Mouse (Mus musculus) lung, postnatal 0 days (tissue): ENCODE measurements at regions not wholly inside any gene's neighbourhood (a gene's known extent, or its start where the extent isn't known, plus 50 kb on each side); places are given as distances from the start of the nearest gene placed in this dataset.

Source experiments
- CTCF ChIP-seq: IDR thresholded peaks from 2 replicates; pipeline ENCODE4 v1.5.1; 2016; ENCODE audit warnings: antibody characterized with exemption, mild to moderate bottlenecking
- EP300 ChIP-seq: IDR thresholded peaks from 2 replicates; pipeline ENCODE4 v1.6.1; 2016; ENCODE audit warnings: antibody characterized with exemption, mild to moderate bottlenecking, control low read depth

DNA sequence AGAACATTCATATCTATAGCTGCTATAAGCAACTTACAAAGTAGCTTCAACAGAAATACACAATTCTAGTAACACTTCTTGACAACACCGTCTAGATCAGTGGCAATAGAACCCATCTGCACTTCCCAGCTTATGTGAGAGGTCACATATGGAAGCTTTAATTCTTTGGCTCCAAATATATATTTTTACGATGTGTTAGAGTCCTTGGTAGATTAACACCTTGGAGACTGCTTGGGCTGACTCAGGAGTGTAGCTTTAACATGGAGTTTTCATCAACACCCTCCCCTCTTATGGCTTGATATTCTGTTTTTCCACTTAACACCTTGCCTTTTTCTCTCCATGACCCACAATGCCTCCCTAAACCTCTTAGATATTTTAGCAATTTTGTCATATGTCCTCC, 221.1 kb downstream of the AI593442 start:
- TF ChIP-seq CTCF = no peak
- TF ChIP-seq EP300 = no peak
